Mouse (Mus musculus): ENCODE measurements around the gene Scgb2a2. TPM values are rescaled to one million over a fixed set of nuclear protein-coding genes. Genes with fewer than 3 reads are reported as not detected.
A peak's percentile ranks its signal among the peaks of the same experiment; 100 is the strongest.

Gene Scgb2a2
- polyA plus RNA-seq, 1 experiment from 2014 or later: not detected

GRCm38 (mm10) chr19:9865466-9865865 is 18.1 kb downstream of the Scgb2a2 start:
- H3K27ac ChIP-seq (replicated peaks): no peak overlapping the region
- no peak overlapping the region for H3K9ac ChIP-seq (ENCODE audit: low read length)
- no peak overlapping the region for H3K4me2 ChIP-seq (replicated peaks; ENCODE audit: low read depth)
- no peak overlapping the region for H3K4me3 ChIP-seq (ENCODE audit: low read depth, low read length)
- no peak for ATAC-seq (ENCODE audit: low FRiP score, low TSS enrichment)
- H3K4me1 ChIP-seq (replicated peaks; ENCODE audit: control insufficient read depth, insufficient read depth): no peaks in the 10 kb centered on the region
- H3K36me3 ChIP-seq (ENCODE audit: control insufficient read depth, insufficient read depth, low read length): no peaks in the 10 kb centered on the region
- no peak for DNase-seq (ENCODE audit: low spot score)
- H3K27me3 ChIP-seq (ENCODE audit: control insufficient read depth, insufficient read depth, low read length): no peaks in the 10 kb centered on the region
- H3K9me3 ChIP-seq (ENCODE audit: control insufficient read depth, low read length): no peaks in the 10 kb centered on the region
- TF ChIP-seq CTCF (IDR thresholded peaks at IDR 0.05; ENCODE audit: low read depth) (no peak), EP300 (optimal IDR thresholded peaks at IDR 0.05) (no peak)

GRCm38 (mm10) chr19:9878186-9878835 is 30.9 kb downstream of the Scgb2a2 start:
- H3K9ac ChIP-seq (ENCODE audit: low read length): no peak overlapping the region
- no peak overlapping the region for H3K27ac ChIP-seq (replicated peaks)
- 93% methylated on average over 20 of the region's 20 CpGs for WGBS
- no peaks in the 10 kb centered on the region for H3K4me1 ChIP-seq (replicated peaks; ENCODE audit: control insufficient read depth, insufficient read depth)
- H3K36me3 ChIP-seq (ENCODE audit: control insufficient read depth, insufficient read depth, low read length): peaks cover 46% of the 10 kb centered on the region
- DNase-seq (ENCODE audit: low spot score) (no peak), ATAC-seq (ENCODE audit: low FRiP score, low TSS enrichment) (no peak)
- H3K4me2 ChIP-seq (replicated peaks; ENCODE audit: low read depth): no peak overlapping the region
- H3K9me3 ChIP-seq (ENCODE audit: control insufficient read depth, low read length): no peaks in the 10 kb centered on the region
- no peak overlapping the region for H3K4me3 ChIP-seq (ENCODE audit: low read depth, low read length)
- no peaks in the 10 kb centered on the region for H3K27me3 ChIP-seq (ENCODE audit: control insufficient read depth, insufficient read depth, low read length)
- TF ChIP-seq CTCF (IDR thresholded peaks at IDR 0.05; ENCODE audit: low read depth): no peak
- no peak for TF ChIP-seq EP300 (optimal IDR thresholded peaks at IDR 0.05)

GRCm38 (mm10) chr19:9886348-9886747 is 39.0 kb downstream of the Scgb2a2 start:
- H3K4me2 ChIP-seq (replicated peaks; ENCODE audit: low read depth): no peak overlapping the region
- 79% methylated on average over 1 of the region's 1 CpGs for WGBS
- no peak overlapping the region for H3K9ac ChIP-seq (ENCODE audit: low read length)
- no peaks in the 10 kb centered on the region for H3K9me3 ChIP-seq (ENCODE audit: control insufficient read depth, low read length)
- ATAC-seq (ENCODE audit: low FRiP score, low TSS enrichment) (no peak), DNase-seq (ENCODE audit: low spot score) (no peak)
- TF ChIP-seq EP300 (optimal IDR thresholded peaks at IDR 0.05): no peak
- no peak for TF ChIP-seq CTCF (IDR thresholded peaks at IDR 0.05; ENCODE audit: low read depth)
- no peak overlapping the region for H3K27ac ChIP-seq (replicated peaks)
- H3K36me3 ChIP-seq (ENCODE audit: control insufficient read depth, insufficient read depth, low read length): peaks cover 25% of the 10 kb centered on the region
- H3K4me1 ChIP-seq (replicated peaks; ENCODE audit: control insufficient read depth, insufficient read depth): no peaks in the 10 kb centered on the region
- H3K27me3 ChIP-seq (ENCODE audit: control insufficient read depth, insufficient read depth, low read length): no peaks in the 10 kb centered on the region
- no peak overlapping the region for H3K4me3 ChIP-seq (ENCODE audit: low read depth, low read length)

GRCm38 (mm10) chr19:9886771-9887170 is 39.4 kb downstream of the Scgb2a2 start:
- DNase-seq (ENCODE audit: low spot score) (no peak), ATAC-seq (ENCODE audit: low FRiP score, low TSS enrichment) (no peak)
- H3K4me1 ChIP-seq (replicated peaks; ENCODE audit: control insufficient read depth, insufficient read depth): no peaks in the 10 kb centered on the region
- H3K27ac ChIP-seq (replicated peaks): no peak overlapping the region
- peaks cover 24% of the 10 kb centered on the region for H3K36me3 ChIP-seq (ENCODE audit: control insufficient read depth, insufficient read depth, low read length)
- no peak overlapping the region for H3K4me2 ChIP-seq (replicated peaks; ENCODE audit: low read depth)
- no peaks in the 10 kb centered on the region for H3K27me3 ChIP-seq (ENCODE audit: control insufficient read depth, insufficient read depth, low read length)
- no peaks in the 10 kb centered on the region for H3K9me3 ChIP-seq (ENCODE audit: control insufficient read depth, low read length)
- H3K4me3 ChIP-seq (ENCODE audit: low read depth, low read length): no peak overlapping the region
- 68% methylated on average over 8 of the region's 8 CpGs for WGBS
- no peak overlapping the region for H3K9ac ChIP-seq (ENCODE audit: low read length)
- TF ChIP-seq EP300 (optimal IDR thresholded peaks at IDR 0.05) (no peak), CTCF (IDR thresholded peaks at IDR 0.05; ENCODE audit: low read depth) (no peak)

- no peak for TF ChIP-seq EP300 (optimal IDR thresholded peaks at IDR 0.05)
- no peak for TF ChIP-seq CTCF (IDR thresholded peaks at IDR 0.05; ENCODE audit: low read depth)
- H3K9ac ChIP-seq (ENCODE audit: low read length): no peak overlapping the region
- peaks cover 2% of the 10 kb centered on the region; the same call in 1 of the 2 replicates for H3K4me1 ChIP-seq (replicated peaks; ENCODE audit: control insufficient read depth, insufficient read depth)
- no peak for ATAC-seq (ENCODE audit: low FRiP score, low TSS enrichment)
- no peaks in the 10 kb centered on the region for H3K9me3 ChIP-seq (ENCODE audit: control insufficient read depth, low read length)
- 46% methylated on average over 5 of the region's 5 CpGs for WGBS
- no peak overlapping the region for H3K4me2 ChIP-seq (replicated peaks; ENCODE audit: low read depth)
- no peak overlapping the region for H3K27ac ChIP-seq (replicated peaks)
- H3K36me3 ChIP-seq (ENCODE audit: control insufficient read depth, insufficient read depth, low read length): 0 out of 2 replicates have a peak, but pooled peaks cover 9% of the 10 kb centered on the region
- no peak overlapping the region for H3K4me3 ChIP-seq (ENCODE audit: low read depth, low read length)
- DNase-seq (ENCODE audit: low spot score): no peak
- H3K27me3 ChIP-seq (ENCODE audit: control insufficient read depth, insufficient read depth, low read length): no peaks in the 10 kb centered on the region
Observed at GRCm38 (mm10) chr19:9896067-9896466, 48.7 kb downstream of the Scgb2a2 start.

GRCm38 (mm10) chr19:9898339-9899066 is 51.1 kb downstream of the Scgb2a2 start:
- Histone ChIP-seq H3K36me3 (ENCODE audit: control insufficient read depth, insufficient read depth, low read length) (0 out of 2 replicates have a peak, but pooled peaks cover 3% of the 10 kb centered on the region), H3K4me1 (replicated peaks; ENCODE audit: control insufficient read depth, insufficient read depth) (peaks cover 2% of the 10 kb centered on the region; the same call in 1 of the 2 replicates), H3K27me3 (ENCODE audit: control insufficient read depth, insufficient read depth, low read length) (no peaks in the 10 kb centered on the region), H3K4me3 (ENCODE audit: low read depth, low read length) (peak overlapping the region; percentile 76), H3K4me2 (replicated peaks; ENCODE audit: low read depth) (peak overlapping the region; percentile 87), H3K27ac (replicated peaks) (peak overlapping the region; percentile 72), H3K9me3 (ENCODE audit: control insufficient read depth, low read length) (no peaks in the 10 kb centered on the region), H3K9ac (ENCODE audit: low read length) (peak overlapping the region; percentile 76)
- DNase-seq (ENCODE audit: low spot score) (peak; percentile 30), ATAC-seq (ENCODE audit: low FRiP score, low TSS enrichment) (no peak)
- 7% methylated on average over 17 of the region's 17 CpGs for WGBS
- no peak for TF ChIP-seq EP300 (optimal IDR thresholded peaks at IDR 0.05)

All from stomach, postnatal 0 days (tissue).